Mouse (Mus musculus): ENCODE data around the gene Tmem217.

The Tmem217 gene

DNA sequence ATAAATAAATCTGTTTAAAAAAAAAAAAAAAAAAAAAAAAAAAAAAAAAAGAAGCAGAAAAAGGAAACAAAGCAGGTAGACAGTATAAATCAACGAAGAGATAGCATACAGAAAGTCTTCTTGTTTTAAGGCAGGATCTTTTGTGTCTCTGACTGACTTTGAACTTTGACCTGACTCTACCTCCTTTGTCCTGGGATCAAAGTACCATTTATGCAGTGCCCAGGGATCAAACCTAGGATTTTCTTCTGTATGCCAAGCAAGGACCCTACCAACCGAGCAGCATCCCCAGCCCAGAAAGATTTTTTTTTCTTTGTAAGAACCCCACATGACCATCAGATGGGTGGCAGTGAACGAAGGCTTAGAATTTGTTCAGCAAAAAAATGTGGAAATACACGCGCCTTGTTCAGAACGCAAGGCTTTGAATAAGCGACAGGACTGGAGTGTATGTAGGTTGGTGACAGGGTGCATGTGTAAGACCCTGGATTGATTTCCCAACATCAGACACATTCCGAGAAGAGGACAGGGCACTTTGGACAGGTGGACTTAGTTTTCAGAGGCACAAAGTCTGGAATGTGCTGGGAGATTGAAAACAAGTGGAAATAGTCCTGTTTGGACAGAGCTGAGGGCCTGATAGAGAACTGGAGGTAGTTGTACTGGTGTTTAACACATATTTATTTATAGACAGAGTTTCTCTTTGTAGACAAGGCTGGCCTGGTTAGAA is 63.8 kb downstream of the Tmem217 start:
- no peak for DNase-seq (ENCODE audit: low read depth)

DNA sequence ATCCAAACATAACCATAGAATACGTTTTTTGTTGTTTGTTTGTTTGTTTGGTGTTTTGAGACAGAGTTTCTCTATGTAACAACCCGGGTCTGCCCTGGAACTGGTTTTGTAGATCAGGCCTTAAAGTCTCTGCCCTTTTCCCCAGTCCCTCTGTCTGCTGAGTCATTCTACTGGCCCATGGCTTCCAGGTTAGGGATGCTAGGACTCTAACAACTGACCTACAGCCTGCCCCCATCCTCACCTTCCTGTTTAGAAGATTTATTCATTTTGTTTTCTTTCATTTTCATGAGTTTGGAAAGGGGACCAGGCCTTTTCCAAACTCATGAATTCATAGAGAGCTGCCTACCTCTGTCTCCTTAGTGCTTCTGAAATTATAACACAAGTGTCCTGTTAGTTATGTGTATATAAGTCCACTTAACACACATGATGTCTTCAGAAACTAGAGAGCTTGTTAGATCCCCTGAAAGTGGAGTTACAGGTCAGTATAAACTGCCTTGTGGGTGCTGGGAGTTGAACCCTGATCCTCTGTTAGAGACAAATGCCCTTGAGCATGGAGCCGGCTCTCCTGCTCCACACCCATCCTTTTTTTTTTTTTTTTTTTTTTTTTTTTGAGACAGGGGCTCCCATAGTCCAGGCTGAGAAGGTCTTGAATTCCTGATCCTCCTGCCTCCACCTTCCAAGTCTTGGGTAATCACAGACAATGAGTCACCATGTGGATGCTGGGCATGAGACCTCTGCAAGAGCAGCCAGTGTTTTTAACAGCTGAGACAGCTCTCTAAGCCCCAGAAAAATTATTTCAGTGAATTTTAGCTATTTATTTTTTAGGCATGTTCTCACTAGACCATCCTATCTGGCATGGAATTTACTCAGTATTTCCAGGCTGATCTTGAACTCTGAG is 66.6 kb downstream of the Tmem217 start:
- DNase-seq (ENCODE audit: low read depth), result peak; percentile 92

DNA sequence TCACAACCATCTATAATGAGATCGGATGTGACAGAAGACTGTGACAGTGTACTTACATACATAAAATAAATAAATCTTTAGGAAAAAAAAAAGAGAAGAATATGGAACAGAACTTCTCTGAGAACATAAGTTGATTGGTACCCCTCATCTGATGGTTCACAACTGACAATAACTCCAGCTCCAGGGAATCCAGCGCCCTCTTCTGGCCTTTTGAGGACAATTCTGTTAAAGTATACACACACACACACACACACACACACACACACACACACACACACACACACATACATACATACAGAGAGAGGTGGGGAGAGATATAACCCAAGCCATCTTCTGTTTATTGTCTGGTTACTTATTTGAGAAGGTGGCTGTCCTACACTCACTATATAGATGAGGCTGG is 67.8 kb downstream of the Tmem217 start:
- no peak for DNase-seq (ENCODE audit: low read depth)

DNA sequence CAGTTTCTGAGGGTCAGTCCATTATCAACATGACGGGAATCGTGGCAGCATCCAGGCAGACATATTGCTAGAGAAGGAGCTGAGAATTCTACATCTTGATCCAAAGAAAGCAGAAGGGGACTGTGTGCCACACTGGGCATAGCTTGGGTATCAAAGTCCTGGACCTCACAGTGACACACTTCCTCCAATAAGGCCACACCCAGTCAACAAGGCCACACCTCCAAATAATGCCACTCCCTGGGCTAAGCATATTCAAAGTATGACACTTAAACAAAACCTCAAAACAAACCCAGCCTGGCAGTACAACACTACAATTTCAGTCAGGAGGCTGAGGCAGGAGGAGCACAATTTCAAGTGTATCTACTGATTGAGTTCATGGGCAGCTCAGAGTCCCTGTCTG is 68.9 kb downstream of the Tmem217 start:
- no peak for DNase-seq (ENCODE audit: low read depth)

GRCm38 (mm10) chr17:29482632-29483031 is 69.6 kb downstream of the Tmem217 start:
- no peak for DNase-seq (ENCODE audit: low read depth)

GRCm38 (mm10) chr17:29480256-29480655 is 71.9 kb downstream of the Tmem217 start:
- DNase-seq (ENCODE audit: low read depth), result no peak

DNA sequence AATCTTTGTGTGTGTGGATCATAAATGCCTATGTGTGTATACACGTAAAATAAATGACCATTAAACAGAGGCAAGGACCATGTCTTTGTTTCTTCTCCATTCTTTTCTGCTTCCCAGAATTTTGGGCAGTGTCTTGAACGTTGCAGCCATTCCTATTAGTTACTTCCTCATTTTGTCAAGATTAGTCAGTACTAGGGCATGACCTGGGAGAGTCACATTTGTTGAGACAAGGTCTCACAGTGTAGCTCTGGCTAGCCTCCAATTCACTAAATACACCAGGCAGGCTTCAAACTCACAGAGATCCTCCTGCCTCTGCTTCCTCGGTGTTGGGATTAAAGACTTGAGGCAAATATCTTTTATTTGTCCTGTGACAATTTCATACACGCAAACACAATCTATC is 73.9 kb downstream of the Tmem217 start:
- no peak for DNase-seq (ENCODE audit: low read depth)

- no peak for DNase-seq (ENCODE audit: low read depth)
Measured at GRCm38 (mm10) chr17:29477357-29477756, 74.8 kb downstream of the Tmem217 start.

GRCm38 (mm10) chr17:29476461-29476860 is 75.7 kb downstream of the Tmem217 start:
- no peak for DNase-seq (ENCODE audit: low read depth)
